ENCODE assay signal across 8 mouse cellular contexts in genomic region chr2:167690962-167691311, GRCm38 (mm10). TPM values are rescaled to one million over a fixed set of nuclear protein-coding genes. Genes with fewer than 3 reads are reported as not detected.
A peak's percentile ranks its signal among the peaks of the same experiment; 100 is the strongest.
DNase-seq lines count a peak whose midpoint lies in the region; ATAC-seq and TF ChIP-seq lines count a peak whose summit lies in the region.

No protein-coding gene starts in this region.

- DNase-seq in cerebellum, adult 8-10 months: peak; percentile 20
- no peak for DNase-seq in cerebellum, postnatal 36 days
- DNase-seq in urinary bladder, postnatal 14 days (ENCODE audit: low spot score): peak; percentile 57
- DNase-seq in urinary bladder, postnatal 10 days (ENCODE audit: low spot score): no peak
- peak; percentile 83 for DNase-seq in lung, postnatal 25 days (ENCODE audit: low spot score)
- DNase-seq in thymus, postnatal 25 days: no peak
- DNase-seq in midbrain, embryonic 11.5 days (ENCODE audit: low spot score, missing footprints): no peak

- no peak for TF ChIP-seq CTCF in intestine, postnatal 0 days (IDR thresholded peaks at IDR 0.05; ENCODE audit: low read depth)

- WGBS in intestine, postnatal 0 days: 55% methylated on average over 12 of the region's 12 CpGs
- 89% methylated on average over 12 of the region's 12 CpGs for WGBS in midbrain, embryonic 11.5 days

- H3K27ac ChIP-seq in intestine, postnatal 0 days (ENCODE audit: low read depth, low read length): peak overlapping the region; percentile 51
- H3K27ac ChIP-seq in midbrain, embryonic 11.5 days (ENCODE audit: low read depth, low read length): no peak overlapping the region

- H3K36me3 ChIP-seq in intestine, postnatal 0 days (ENCODE audit: control insufficient read depth, insufficient read depth): peaks cover 6% of the 10 kb centered on the region; the same call in 1 of the 2 replicates
- no peaks in the 10 kb centered on the region for H3K36me3 ChIP-seq in midbrain, embryonic 11.5 days (ENCODE audit: control insufficient read depth, insufficient read depth, low read length)

- no peaks in the 10 kb centered on the region for H3K27me3 ChIP-seq in intestine, postnatal 0 days (replicated peaks; ENCODE audit: control insufficient read depth, insufficient read depth, low read length)
- peaks cover 36% of the 10 kb centered on the region for H3K27me3 ChIP-seq in midbrain, embryonic 11.5 days (ENCODE audit: control insufficient read depth, insufficient read depth, low read length)

- 0 out of 2 replicates have a peak, but pooled peaks cover 3% of the 10 kb centered on the region for H3K4me1 ChIP-seq in intestine, postnatal 0 days (replicated peaks; ENCODE audit: control insufficient read depth, insufficient read depth, low read length)
- peaks cover 5% of the 10 kb centered on the region; the same call in 1 of the 2 replicates for H3K4me1 ChIP-seq in midbrain, embryonic 11.5 days (ENCODE audit: control insufficient read depth, insufficient read depth, low read length)

- H3K4me2 ChIP-seq in intestine, postnatal 0 days (replicated peaks; ENCODE audit: low read depth): peak overlapping the region; percentile 80
- no peak overlapping the region for H3K4me2 ChIP-seq in midbrain, embryonic 11.5 days

- ATAC-seq in intestine, postnatal 0 days: no peak
- ATAC-seq in midbrain, embryonic 11.5 days (ENCODE audit: low FRiP score): no peak

- no peaks in the 10 kb centered on the region for H3K9me3 ChIP-seq in intestine, postnatal 0 days (ENCODE audit: control insufficient read depth)
- H3K9me3 ChIP-seq in midbrain, embryonic 11.5 days (ENCODE audit: control insufficient read depth, low read length): no peaks in the 10 kb centered on the region; the same call in 1 of the 2 replicates

- H3K9ac ChIP-seq in intestine, postnatal 0 days (ENCODE audit: low read depth, low read length): peak overlapping the region; percentile 46
- H3K9ac ChIP-seq in midbrain, embryonic 11.5 days (ENCODE audit: low read length): no peak overlapping the region

- peak overlapping the region; percentile 82 for H3K4me3 ChIP-seq in intestine, postnatal 0 days (ENCODE audit: low read depth, low read length)
- no peak overlapping the region for H3K4me3 ChIP-seq in midbrain, embryonic 11.5 days (ENCODE audit: low read depth, low read length)

RNA-seq across cellular contexts. Expression of gene Tmem189, which starts 1.3 kb away (rescaled TPM):
- 25.0 and 26.8 TPM in 2 replicates for polyA plus RNA-seq in intestine, postnatal 0 days (2015; fragmentation: Nextera tagmentation; extraction: Ambion mirVana)
- polyA plus RNA-seq in midbrain, embryonic 11.5 days (2014; fragmentation: Nextera tagmentation; extraction: Ambion mirVana): 25.1 and 31.5 TPM in 2 replicates

RNA-seq across cellular contexts. Expression of gene Cebpb, which starts 2.2 kb away (rescaled TPM):
- polyA plus RNA-seq in intestine, postnatal 0 days (2015; fragmentation: Nextera tagmentation; extraction: Ambion mirVana): 49.8 and 52.6 TPM in 2 replicates
- 2.3 and 2.5 TPM in 2 replicates for polyA plus RNA-seq in midbrain, embryonic 11.5 days (2014; fragmentation: Nextera tagmentation; extraction: Ambion mirVana)

RNA-seq across cellular contexts. Expression of gene Gm20431, which starts 29.6 kb away (rescaled TPM):
- polyA plus RNA-seq in intestine, postnatal 0 days (2015; fragmentation: Nextera tagmentation; extraction: Ambion mirVana): 8.8 and 10.0 TPM in 2 replicates
- polyA plus RNA-seq in midbrain, embryonic 11.5 days (2014; fragmentation: Nextera tagmentation; extraction: Ambion mirVana): 5.8 and 5.9 TPM in 2 replicates

RNA-seq across cellular contexts. Expression of gene Ube2v1, which starts 59.0 kb away (rescaled TPM):
- polyA plus RNA-seq in intestine, postnatal 0 days (2015; fragmentation: Nextera tagmentation; extraction: Ambion mirVana): 173 and 174 TPM in 2 replicates
- 252 and 273 TPM in 2 replicates for polyA plus RNA-seq in midbrain, embryonic 11.5 days (2014; fragmentation: Nextera tagmentation; extraction: Ambion mirVana)

Comparison
In these comparisons a context has a peak if more than half of its experiments do, and no peak if none do; other contexts are left out.
1. DNase-seq: peak in cerebellum, adult 8-10 months (single experiment), urinary bladder, postnatal 14 days (single experiment) and lung, postnatal 25 days (single experiment); none in cerebellum, postnatal 36 days (0 of 2), urinary bladder, postnatal 10 days (single experiment), thymus, postnatal 25 days (single experiment) and midbrain, embryonic 11.5 days (single experiment).
2. RNA of gene Cebpb, which starts 2.2 kb away (polyA plus RNA-seq): 49.8 to 52.6 TPM in intestine, postnatal 0 days; 2.3 to 2.5 TPM in midbrain, embryonic 11.5 days; every median in the first group is over 10 times any median in the second.